Mouse (Mus musculus) hindbrain, embryonic 13.5 days (tissue): Measurements from ENCODE around the gene Tle3. TPM values are rescaled to one million over a fixed set of nuclear protein-coding genes. Genes with fewer than 3 reads are reported as not detected.

Source experiments
- ATAC-seq: fragments of 200-750 bp; cut with Nextera tagmentation; 2 replicates; pipeline ENCODE4 v1.8.0; 2017; ENCODE audit warnings: moderate TSS enrichment; ENCODE audit not compliant: low FRiP score
- H3K27ac ChIP-seq: fragments of 300-500 bp; sonication (generic); 2 replicates; pipeline ENCODE4 v1.5.1; 2015; ENCODE audit warnings: inconsistent platforms, mild to moderate bottlenecking, moderate library complexity
- H3K27me3 ChIP-seq: fragments of 300-500 bp; sonication (generic); 2 replicates; pipeline ENCODE4 v1.6.1; 2015; ENCODE audit warnings: mild to moderate bottlenecking, inconsistent platforms
- H3K36me3 ChIP-seq: fragments of 300-500 bp; sonication (generic); 2 replicates; pipeline ENCODE4 v1.6.1; 2015; ENCODE audit warnings: mild to moderate bottlenecking, inconsistent platforms
- H3K4me1 ChIP-seq: fragments of 300-500 bp; sonication (generic); replicated peaks from 2 replicates; pipeline ENCODE4 v1.6.1; 2015; ENCODE audit warnings: inconsistent platforms
- H3K4me2 ChIP-seq: fragments of 300-500 bp; sonication (generic); 2 replicates; pipeline ENCODE4 v1.6.1; 2015; ENCODE audit warnings: inconsistent platforms, mild to moderate bottlenecking, moderate library complexity
- H3K4me3 ChIP-seq: fragments of 300-500 bp; sonication (generic); 2 replicates; pipeline ENCODE4 v1.5.1; 2015; ENCODE audit warnings: mild to moderate bottlenecking, inconsistent platforms
- H3K9ac ChIP-seq: fragments of 300-500 bp; sonication (generic); 2 replicates; pipeline ENCODE4 v1.6.1; 2015; ENCODE audit warnings: mild to moderate bottlenecking, inconsistent platforms
- H3K9me3 ChIP-seq: fragments of 300-500 bp; sonication (generic); 2 replicates; pipeline ENCODE4 v1.6.1; 2016; ENCODE audit warnings: inconsistent platforms
- WGBS: fragments of 180-500 bp; shearing (Covaris S2); methylation state at CpG from one replicate; pipeline ENCODE4 v1.1.7; 2015; 5-methylcytosine and 5-hydroxymethylcytosine counted together
- polyA plus RNA-seq: library from polyadenylated mRNA; unstranded; fragments of >200 nt; fragmentation: Nextera tagmentation; extraction: Ambion mirVana; gene quantifications from 2 replicates; pipeline ENCODE4 v1.2.1, GENCODE M21; 2015

Gene Tle3
- polyA plus RNA-seq, 1 experiment from 2014 or later, result 32.3 TPM

DNA sequence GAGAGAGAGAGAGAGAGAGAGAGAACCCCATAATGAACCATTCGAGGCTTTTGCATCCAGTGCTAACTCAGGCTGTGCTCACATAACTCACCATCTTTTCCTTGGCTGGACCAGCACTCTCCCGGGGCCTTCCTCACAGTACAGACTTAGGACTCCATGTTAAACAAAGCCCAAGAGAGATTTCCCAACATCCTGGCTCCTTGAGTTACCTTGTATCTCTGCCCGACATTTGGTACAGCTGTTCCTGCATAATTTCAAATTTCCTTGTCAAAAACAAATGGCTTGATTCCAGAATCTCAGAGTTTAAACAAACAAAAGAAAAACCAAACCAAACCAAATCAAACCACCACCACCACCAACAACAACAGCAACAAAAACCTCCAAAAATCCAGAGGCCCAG, 55.7 kb downstream of the Tle3 start:
- no peak overlapping the region for H3K27ac ChIP-seq
- H3K4me3 ChIP-seq, result no peak overlapping the region
- no peak overlapping the region for H3K4me2 ChIP-seq
- WGBS, result 79% methylated on average over 3 of the region's 3 CpGs
- no peaks in the 10 kb centered on the region for H3K4me1 ChIP-seq
- no peak overlapping the region for H3K9ac ChIP-seq
- no peaks in the 10 kb centered on the region for H3K9me3 ChIP-seq
- ATAC-seq, result no peak
- no peaks in the 10 kb centered on the region for H3K36me3 ChIP-seq
- H3K27me3 ChIP-seq, result peaks cover 24% of the 10 kb centered on the region

GRCm38 (mm10) chr9:61431830-61432229, 59.7 kb downstream of the Tle3 start:
- no peak for ATAC-seq
- 95% methylated on average over 4 of the region's 4 CpGs for WGBS
- H3K27me3 ChIP-seq, result peaks cover 28% of the 10 kb centered on the region
- no peaks in the 10 kb centered on the region for H3K9me3 ChIP-seq
- H3K4me3 ChIP-seq, result no peak overlapping the region
- H3K36me3 ChIP-seq, result no peaks in the 10 kb centered on the region
- no peak overlapping the region for H3K27ac ChIP-seq
- no peak overlapping the region for H3K9ac ChIP-seq
- no peak overlapping the region for H3K4me2 ChIP-seq
- H3K4me1 ChIP-seq, result peaks cover 24% of the 10 kb centered on the region

DNA sequence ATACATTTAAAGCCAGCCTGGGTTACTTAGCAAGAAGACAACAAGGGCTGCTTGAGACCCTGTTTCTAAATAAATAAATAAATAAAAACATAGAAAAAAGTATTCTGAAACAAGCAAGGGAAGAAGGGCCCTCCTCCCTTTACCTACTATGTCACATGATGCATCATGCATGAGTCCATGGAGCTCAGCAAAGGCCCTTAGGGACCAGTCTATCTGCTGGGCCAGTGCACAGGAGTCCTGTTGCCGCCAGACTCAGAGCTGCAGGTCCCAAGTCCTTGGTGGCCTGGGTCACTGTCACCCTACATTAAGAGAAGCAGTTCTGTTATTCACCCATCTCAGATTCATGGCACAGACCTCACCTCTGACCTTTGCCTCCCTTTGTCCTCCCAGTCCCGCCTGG, 61.0 kb downstream of the Tle3 start:
- no peak for ATAC-seq
- no peak overlapping the region for H3K27ac ChIP-seq

DNA sequence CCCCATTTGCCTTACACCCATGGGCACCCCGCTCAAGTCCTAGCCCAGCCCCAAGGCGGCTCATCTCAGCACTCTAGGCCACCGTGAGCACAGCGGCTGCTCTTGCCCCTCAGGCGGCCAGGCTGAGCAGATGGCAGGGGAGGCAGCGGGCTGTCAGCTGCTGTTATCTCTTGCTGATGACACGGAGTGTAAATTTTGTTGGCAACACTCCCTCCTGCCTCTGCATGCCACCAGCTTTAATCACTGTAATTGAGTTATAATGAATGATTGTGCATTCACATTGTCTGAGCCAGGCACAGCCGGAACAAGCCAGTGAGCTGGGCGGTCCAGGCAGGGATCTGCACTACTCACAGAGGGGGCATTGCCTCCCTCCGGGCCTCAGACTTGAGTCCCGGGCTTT, 61.9 kb downstream of the Tle3 start:
- H3K27ac ChIP-seq, result 0 out of 2 replicates have a peak overlapping the region, but pooled peaks have one; percentile 30
- H3K27me3 ChIP-seq, result peaks cover 42% of the 10 kb centered on the region
- 15% methylated on average over 11 of the region's 11 CpGs for WGBS
- no peak overlapping the region for H3K9ac ChIP-seq
- ATAC-seq, result peak; percentile 87
- H3K4me2 ChIP-seq, result no peak overlapping the region
- no peak overlapping the region for H3K4me3 ChIP-seq
- no peaks in the 10 kb centered on the region for H3K9me3 ChIP-seq
- no peaks in the 10 kb centered on the region for H3K36me3 ChIP-seq
- peaks cover 24% of the 10 kb centered on the region for H3K4me1 ChIP-seq

More for the DNA sequence above, 61.0 kb downstream of the Tle3 start:
- Histone ChIP-seq H3K4me3 (no peak overlapping the region), H3K36me3 (no peaks in the 10 kb centered on the region), H3K27me3 (peaks cover 40% of the 10 kb centered on the region), H3K4me2 (no peak overlapping the region), H3K9me3 (no peaks in the 10 kb centered on the region), H3K4me1 (peaks cover 24% of the 10 kb centered on the region), H3K9ac (no peak overlapping the region)
- 47% methylated on average over 2 of the region's 2 CpGs for WGBS

DNA sequence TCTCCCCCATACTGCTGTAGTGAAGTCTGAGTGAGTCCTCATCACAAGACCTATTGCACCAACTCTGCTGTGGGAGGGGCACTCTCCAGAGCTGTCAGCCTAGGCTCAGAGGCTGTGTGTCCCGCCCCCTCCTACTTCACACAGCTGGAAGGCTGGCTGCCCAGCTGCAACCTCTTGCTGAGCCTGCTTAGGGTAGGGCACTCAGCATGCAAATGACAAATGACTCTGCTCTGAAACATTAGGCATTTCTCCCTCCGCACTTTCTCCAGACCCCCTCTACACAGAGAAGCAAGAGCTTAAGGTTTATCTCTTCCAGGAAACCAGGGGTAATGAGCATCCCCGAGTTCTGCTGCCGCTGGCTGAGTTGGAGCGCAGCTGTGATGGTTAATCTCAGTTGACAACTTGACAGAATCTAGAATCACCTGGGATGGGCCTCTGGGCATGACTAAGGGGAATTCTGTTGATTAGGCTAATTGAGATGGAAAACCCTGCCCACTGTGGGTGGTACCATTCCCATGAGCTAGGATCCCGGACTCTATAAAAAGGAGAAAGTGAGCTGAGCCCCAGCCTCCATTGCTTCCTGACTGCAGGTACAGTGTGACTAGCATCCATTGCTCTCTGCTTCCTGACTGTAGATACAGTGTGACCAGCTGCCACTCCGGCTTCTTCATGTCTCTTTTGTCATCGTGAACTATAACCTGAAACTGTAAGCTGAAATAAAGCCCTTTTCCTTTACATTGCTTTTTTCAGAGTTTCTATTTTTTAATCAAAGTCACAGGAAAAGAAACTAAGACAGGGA, 63.2 kb downstream of the Tle3 start:
- H3K4me3 ChIP-seq, result no peak overlapping the region
- peaks cover 24% of the 10 kb centered on the region for H3K4me1 ChIP-seq
- H3K27me3 ChIP-seq, result peaks cover 51% of the 10 kb centered on the region
- H3K27ac ChIP-seq, result peak overlapping the region; percentile 6; the same call in 1 of the 2 replicates
- no peak; the same call in 1 of the 2 replicates for ATAC-seq
- WGBS, result 29% methylated on average over 8 of the region's 8 CpGs
- no peak overlapping the region for H3K4me2 ChIP-seq
- H3K9me3 ChIP-seq, result no peaks in the 10 kb centered on the region
- H3K36me3 ChIP-seq, result no peaks in the 10 kb centered on the region
- no peak overlapping the region for H3K9ac ChIP-seq

DNA sequence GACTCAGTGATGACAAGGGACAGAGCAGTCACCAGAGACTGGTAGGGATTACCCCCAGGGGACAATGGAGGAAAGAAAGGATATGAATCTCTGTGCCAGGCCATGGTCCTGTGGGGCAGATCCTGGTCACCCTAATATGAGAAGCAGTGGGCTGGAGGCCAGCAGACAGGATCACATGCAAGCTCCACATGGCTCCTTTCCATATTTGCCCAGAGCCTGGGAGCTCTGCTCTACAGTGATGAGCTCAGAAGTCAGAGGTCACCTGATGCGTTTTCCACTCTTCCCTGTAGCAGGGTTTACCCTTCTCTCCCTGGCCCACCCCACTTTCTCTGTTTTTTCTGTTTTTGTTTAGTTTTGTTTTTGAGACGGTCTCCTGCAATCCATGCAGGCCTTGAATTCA, 63.9 kb downstream of the Tle3 start:
- ATAC-seq, result no peak
- no peak overlapping the region for H3K9ac ChIP-seq
- H3K36me3 ChIP-seq, result no peaks in the 10 kb centered on the region
- H3K27me3 ChIP-seq, result peaks cover 55% of the 10 kb centered on the region
- 81% methylated on average over 2 of the region's 2 CpGs for WGBS
- H3K4me2 ChIP-seq, result no peak overlapping the region
- H3K27ac ChIP-seq, result no peak overlapping the region
- no peak overlapping the region for H3K4me3 ChIP-seq
- H3K4me1 ChIP-seq, result peaks cover 30% of the 10 kb centered on the region
- no peaks in the 10 kb centered on the region for H3K9me3 ChIP-seq

DNA sequence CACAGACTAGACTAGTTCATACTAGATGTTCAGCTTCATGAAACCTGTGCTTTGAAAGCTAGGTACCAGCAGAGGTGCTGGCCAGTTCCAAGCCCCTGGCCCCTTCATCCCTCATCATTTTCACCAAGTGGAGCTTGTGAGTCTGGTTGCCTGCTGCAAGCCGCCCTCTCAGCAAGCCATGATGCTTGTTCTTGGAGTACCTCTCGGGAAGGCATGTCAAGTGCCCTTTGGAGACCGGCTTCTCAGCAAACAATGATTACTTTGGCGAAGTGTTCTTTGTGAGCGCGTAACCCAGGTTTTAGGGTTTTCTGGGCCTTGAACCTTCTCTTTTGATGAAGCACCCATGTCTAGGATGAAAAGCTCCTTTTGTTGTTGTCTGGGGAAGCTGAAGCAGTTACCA, 64.6 kb downstream of the Tle3 start:
- Histone ChIP-seq H3K27ac (no peak overlapping the region), H3K27me3 (peaks cover 48% of the 10 kb centered on the region), H3K4me3 (no peak overlapping the region), H3K9me3 (no peaks in the 10 kb centered on the region), H3K36me3 (no peaks in the 10 kb centered on the region), H3K4me1 (peaks cover 36% of the 10 kb centered on the region), H3K9ac (no peak overlapping the region), H3K4me2 (no peak overlapping the region)
- ATAC-seq, result no peak
- 88% methylated on average over 6 of the region's 6 CpGs for WGBS

DNA sequence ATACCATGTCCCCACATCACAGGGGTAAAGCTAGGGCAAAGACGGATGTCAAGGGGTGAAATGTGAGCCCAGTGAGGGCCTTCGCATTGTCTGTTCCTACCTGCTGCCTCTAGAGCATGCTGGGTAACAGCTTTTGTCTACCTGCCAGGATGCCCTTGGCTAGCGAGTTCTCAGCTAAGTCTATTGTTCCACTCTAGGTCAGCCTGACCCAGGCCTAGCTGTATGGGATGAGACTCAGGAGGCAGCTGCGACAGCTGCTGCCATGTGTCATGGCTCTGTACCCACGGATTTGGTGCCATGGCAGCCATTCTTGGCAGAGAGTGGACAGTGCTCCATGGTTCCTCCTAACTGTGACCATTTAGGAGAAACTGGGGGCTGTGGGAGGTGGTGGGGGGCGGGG, 66.9 kb downstream of the Tle3 start:
- H3K36me3 ChIP-seq, result no peaks in the 10 kb centered on the region

GRCm38 (mm10) chr9:61439979-61440378, 67.8 kb downstream of the Tle3 start:
- no peaks in the 10 kb centered on the region for H3K9me3 ChIP-seq
- no peak overlapping the region for H3K4me2 ChIP-seq
- no peak overlapping the region for H3K9ac ChIP-seq
- H3K4me3 ChIP-seq, result no peak overlapping the region
- H3K36me3 ChIP-seq, result no peaks in the 10 kb centered on the region
- H3K4me1 ChIP-seq, result peaks cover 36% of the 10 kb centered on the region
- no peak for ATAC-seq
- 80% methylated on average over 2 of the region's 2 CpGs for WGBS
- no peak overlapping the region for H3K27ac ChIP-seq
- peaks cover 57% of the 10 kb centered on the region for H3K27me3 ChIP-seq

More for the DNA sequence above, 66.9 kb downstream of the Tle3 start:
- Histone ChIP-seq H3K4me2 (no peak overlapping the region), H3K27ac (no peak overlapping the region), H3K4me3 (no peak overlapping the region), H3K4me1 (peaks cover 44% of the 10 kb centered on the region), H3K9ac (no peak overlapping the region), H3K9me3 (no peaks in the 10 kb centered on the region), H3K27me3 (peaks cover 52% of the 10 kb centered on the region)
- WGBS, result 66% methylated on average over 6 of the region's 6 CpGs
- no peak for ATAC-seq

DNA sequence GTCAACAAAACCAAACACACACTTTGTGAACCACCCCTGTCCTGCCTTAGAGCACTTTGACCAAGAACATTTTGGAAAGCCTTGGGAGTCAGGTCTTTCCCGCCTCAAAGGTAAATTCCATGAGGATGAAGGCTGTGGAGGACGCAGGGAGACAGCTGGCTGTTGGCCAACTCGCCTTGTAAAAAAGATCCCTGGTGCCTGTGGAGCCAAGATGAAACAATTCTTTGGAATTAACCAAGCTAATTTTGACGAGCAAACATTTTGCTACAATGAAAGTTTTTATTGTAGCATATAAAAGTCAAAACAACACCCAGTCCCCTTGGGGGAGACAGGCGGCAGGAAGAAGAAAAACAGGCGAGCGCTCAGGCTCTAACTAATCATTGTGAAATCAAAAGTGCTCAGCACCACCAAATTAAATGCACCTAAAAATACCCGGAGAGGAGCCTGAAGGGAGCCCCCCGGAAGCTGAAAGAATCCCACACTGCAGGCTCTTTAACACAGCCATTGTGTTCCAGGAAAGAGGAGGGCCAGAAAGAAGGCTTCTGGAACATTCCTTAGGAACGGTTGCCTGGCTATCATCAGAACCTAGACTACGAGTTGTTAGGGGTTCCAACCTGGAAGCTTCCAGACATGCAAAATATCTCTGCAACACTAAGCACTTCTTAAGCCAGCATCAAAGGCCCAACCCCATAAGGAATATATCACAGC, 69.2 kb downstream of the Tle3 start:
- Histone ChIP-seq H3K9me3 (no peaks in the 10 kb centered on the region), H3K36me3 (no peaks in the 10 kb centered on the region), H3K27me3 (peaks cover 55% of the 10 kb centered on the region), H3K4me1 (peaks cover 39% of the 10 kb centered on the region), H3K4me3 (no peak overlapping the region), H3K4me2 (no peak overlapping the region), H3K27ac (no peak overlapping the region), H3K9ac (no peak overlapping the region)
- no peak for ATAC-seq
- WGBS, result 38% methylated on average over 11 of the region's 11 CpGs

DNA sequence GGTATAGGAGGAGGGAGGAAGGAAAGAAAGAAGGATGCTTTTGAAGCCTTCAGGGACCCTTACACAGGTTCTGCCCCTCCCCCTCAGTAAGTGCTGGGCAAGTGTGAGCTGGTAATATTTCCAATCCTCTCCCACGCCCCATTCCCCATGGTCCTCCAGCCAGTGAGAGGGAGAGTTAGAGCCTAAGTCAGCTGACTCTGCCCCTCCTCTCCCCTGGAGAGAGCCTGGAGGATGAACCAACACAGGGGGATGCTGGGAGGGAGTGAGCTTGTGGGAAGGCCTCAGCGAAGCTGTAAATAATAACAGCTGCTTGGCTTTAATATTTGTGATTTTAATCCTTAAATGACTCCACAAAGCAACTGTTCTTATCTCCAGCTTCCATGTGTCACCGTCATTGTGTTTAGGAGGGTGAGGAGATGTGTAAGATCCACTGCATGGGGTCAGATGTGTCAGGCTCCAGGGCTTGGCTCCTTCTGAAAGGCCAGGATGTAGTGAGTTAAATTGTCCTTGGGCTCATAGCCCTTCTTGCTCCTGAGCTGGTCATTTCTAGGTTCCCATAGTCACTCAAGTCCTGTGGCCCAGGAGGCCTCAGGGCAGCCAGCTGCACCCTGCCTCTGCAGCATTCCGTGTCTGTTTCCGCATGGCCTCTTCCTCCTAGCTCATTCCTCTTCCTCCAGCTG, 70.9 kb downstream of the Tle3 start:
- no peak overlapping the region for H3K4me2 ChIP-seq
- 0 out of 2 replicates have a peak, but pooled peaks have one; percentile 50 for ATAC-seq
- WGBS, result 55% methylated on average over 5 of the region's 5 CpGs
- H3K4me3 ChIP-seq, result no peak overlapping the region
- H3K36me3 ChIP-seq, result no peaks in the 10 kb centered on the region
- no peak overlapping the region for H3K9ac ChIP-seq
- peaks cover 58% of the 10 kb centered on the region for H3K27me3 ChIP-seq
- no peaks in the 10 kb centered on the region for H3K9me3 ChIP-seq
- H3K4me1 ChIP-seq, result peaks cover 42% of the 10 kb centered on the region
- H3K27ac ChIP-seq, result no peak overlapping the region

- no peak overlapping the region for H3K4me3 ChIP-seq
- H3K36me3 ChIP-seq, result no peaks in the 10 kb centered on the region
- H3K27ac ChIP-seq, result no peak overlapping the region
- no peak overlapping the region for H3K9ac ChIP-seq
- no peak for ATAC-seq
- 90% methylated on average over 2 of the region's 2 CpGs for WGBS
- H3K4me1 ChIP-seq, result peaks cover 47% of the 10 kb centered on the region
- H3K27me3 ChIP-seq, result peaks cover 46% of the 10 kb centered on the region
- H3K9me3 ChIP-seq, result no peaks in the 10 kb centered on the region
- no peak overlapping the region for H3K4me2 ChIP-seq
Observed at GRCm38 (mm10) chr9:61445151-61445550, 73.0 kb downstream of the Tle3 start.
